Mouse (Mus musculus): ENCODE results near the gene Pigg.

DNA sequence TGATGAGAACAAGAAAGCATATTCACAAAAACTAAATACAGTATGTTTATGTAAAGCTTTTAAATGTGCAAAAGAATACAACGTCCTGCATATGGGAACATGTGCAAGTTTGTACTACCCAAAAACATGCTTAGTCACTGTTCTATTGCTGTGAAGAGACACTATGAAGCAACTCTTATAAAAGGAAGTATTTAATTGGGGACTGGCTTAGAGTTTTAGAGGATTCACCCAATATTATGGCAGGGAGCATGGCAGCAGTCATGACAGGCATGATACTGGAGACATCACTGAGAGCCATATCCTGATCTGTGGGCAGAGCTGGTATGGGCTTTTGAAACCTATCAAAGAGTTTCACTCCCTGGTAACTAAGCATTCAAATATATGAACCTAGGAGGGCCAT, 45.5 kb downstream of the Pigg start:
- TF ChIP-seq CTCF (IDR thresholded peaks at IDR 0.05; ENCODE audit: extremely low read depth, insufficient read length, insufficient replicate concordance, low read depth, low read length) (no peak), POLR2A (IDR thresholded peaks at IDR 0.05; ENCODE audit: low read depth, low read length) (no peak)

All from small intestine, adult 2 months (tissue).